Mouse (Mus musculus): Measurements from ENCODE around the gene Mutyh. TPM values are rescaled to one million over a fixed set of nuclear protein-coding genes. Genes with fewer than 3 reads are reported as not detected.
A peak's percentile ranks its signal among the peaks of the same experiment; 100 is the strongest.

The Mutyh gene
- polyA plus RNA-seq (2014; fragmentation: Nextera tagmentation; extraction: Ambion mirVana) = 20.3 and 20.9 TPM in 2 replicates

GRCm38 (mm10) chr4:116807197-116808129 is at the start of gene Mutyh, which contains the start of gene Toe1:
Mutyh (plus strand) TSS chr4:116807723.
Toe1 (minus strand) TSS chr4:116807640.
- no peaks in the 10 kb centered on the region for H3K27me3 ChIP-seq (ENCODE audit: control insufficient read depth, insufficient read depth, low read length)
- ATAC-seq (replicated peaks; ENCODE audit: low FRiP score) (peak; percentile 97), DNase-seq (ENCODE audit: low spot score) (peak; percentile 99)
- H3K27ac ChIP-seq (ENCODE audit: low read depth, low read length) = peak within 1 kb of the TSS; percentile 72
- peaks cover 3% of the 10 kb centered on the region; the same call in 1 of the 2 replicates for H3K36me3 ChIP-seq (ENCODE audit: control insufficient read depth, insufficient read depth, low read length)
- H3K4me2 ChIP-seq (ENCODE audit: low read depth, low read length, severe bottlenecking) = peak within 1 kb of the TSS; percentile 61
- WGBS = under 1% methylated on average over 58 of the region's 58 CpGs
- H3K9me3 ChIP-seq (ENCODE audit: control insufficient read depth, low read length) = no peaks in the 10 kb centered on the region
- H3K9ac ChIP-seq (ENCODE audit: low read length) = peak within 1 kb of the TSS; percentile 50
- peaks cover 3% of the 10 kb centered on the region; the same call in 1 of the 2 replicates for H3K4me1 ChIP-seq (replicated peaks; ENCODE audit: control insufficient read depth, insufficient read depth, low read length)
- peak within 1 kb of the TSS; percentile 39 for H3K4me3 ChIP-seq (ENCODE audit: low read depth, low read length)

GRCm38 (mm10) chr4:116761914-116762313 is 45.6 kb upstream of the Mutyh start:
- Histone ChIP-seq H3K4me1 (replicated peaks; ENCODE audit: control insufficient read depth, insufficient read depth, low read length) (no peaks in the 10 kb centered on the region), H3K9me3 (ENCODE audit: control insufficient read depth, low read length) (no peaks in the 10 kb centered on the region), H3K9ac (ENCODE audit: low read length) (no peak overlapping the region), H3K4me2 (ENCODE audit: low read depth, low read length, severe bottlenecking) (no peak overlapping the region), H3K36me3 (ENCODE audit: control insufficient read depth, insufficient read depth, low read length) (no peaks in the 10 kb centered on the region), H3K27ac (ENCODE audit: low read depth, low read length) (no peak overlapping the region), H3K27me3 (ENCODE audit: control insufficient read depth, insufficient read depth, low read length) (no peaks in the 10 kb centered on the region), H3K4me3 (ENCODE audit: low read depth, low read length) (no peak overlapping the region)
- WGBS = 92% methylated on average over 2 of the region's 2 CpGs
- ATAC-seq (replicated peaks; ENCODE audit: low FRiP score) = no peak
- DNase-seq (ENCODE audit: low spot score) = no peak

GRCm38 (mm10) chr4:116764001-116764400 is 43.5 kb upstream of the Mutyh start:
- no peaks in the 10 kb centered on the region for H3K36me3 ChIP-seq (ENCODE audit: control insufficient read depth, insufficient read depth, low read length)
- no peaks in the 10 kb centered on the region for H3K4me1 ChIP-seq (replicated peaks; ENCODE audit: control insufficient read depth, insufficient read depth, low read length)
- no peaks in the 10 kb centered on the region for H3K9me3 ChIP-seq (ENCODE audit: control insufficient read depth, low read length)
- H3K27me3 ChIP-seq (ENCODE audit: control insufficient read depth, insufficient read depth, low read length) = no peaks in the 10 kb centered on the region
- ATAC-seq (replicated peaks; ENCODE audit: low FRiP score) (no peak), DNase-seq (ENCODE audit: low spot score) (no peak)
- no peak overlapping the region for H3K9ac ChIP-seq (ENCODE audit: low read length)
- no peak overlapping the region for H3K27ac ChIP-seq (ENCODE audit: low read depth, low read length)
- H3K4me3 ChIP-seq (ENCODE audit: low read depth, low read length) = no peak overlapping the region
- WGBS = 88% methylated on average over 5 of the region's 5 CpGs
- H3K4me2 ChIP-seq (ENCODE audit: low read depth, low read length, severe bottlenecking) = no peak overlapping the region

GRCm38 (mm10) chr4:116768510-116768909 is 39.0 kb upstream of the Mutyh start:
- H3K36me3 ChIP-seq (ENCODE audit: control insufficient read depth, insufficient read depth, low read length) = no peaks in the 10 kb centered on the region
- ATAC-seq (replicated peaks; ENCODE audit: low FRiP score) = no peak
- WGBS = 87% methylated on average over 5 of the region's 5 CpGs

GRCm38 (mm10) chr4:116769060-116769459 is 38.5 kb upstream of the Mutyh start:
- no peak overlapping the region for H3K4me3 ChIP-seq (ENCODE audit: low read depth, low read length)
- no peaks in the 10 kb centered on the region for H3K27me3 ChIP-seq (ENCODE audit: control insufficient read depth, insufficient read depth, low read length)
- H3K27ac ChIP-seq (ENCODE audit: low read depth, low read length) = no peak overlapping the region
- H3K4me2 ChIP-seq (ENCODE audit: low read depth, low read length, severe bottlenecking) = no peak overlapping the region
- ATAC-seq (replicated peaks; ENCODE audit: low FRiP score) (no peak), DNase-seq (ENCODE audit: low spot score) (no peak)
- H3K4me1 ChIP-seq (replicated peaks; ENCODE audit: control insufficient read depth, insufficient read depth, low read length) = no peaks in the 10 kb centered on the region
- H3K9ac ChIP-seq (ENCODE audit: low read length) = no peak overlapping the region
- H3K36me3 ChIP-seq (ENCODE audit: control insufficient read depth, insufficient read depth, low read length) = no peaks in the 10 kb centered on the region
- no peaks in the 10 kb centered on the region for H3K9me3 ChIP-seq (ENCODE audit: control insufficient read depth, low read length)

More at GRCm38 (mm10) chr4:116768510-116768909, 39.0 kb upstream of the Mutyh start:
- no peaks in the 10 kb centered on the region for H3K27me3 ChIP-seq (ENCODE audit: control insufficient read depth, insufficient read depth, low read length)
- no peak for DNase-seq (ENCODE audit: low spot score)
- no peaks in the 10 kb centered on the region for H3K4me1 ChIP-seq (replicated peaks; ENCODE audit: control insufficient read depth, insufficient read depth, low read length)
- no peak overlapping the region for H3K4me3 ChIP-seq (ENCODE audit: low read depth, low read length)
- no peak overlapping the region for H3K27ac ChIP-seq (ENCODE audit: low read depth, low read length)
- H3K9me3 ChIP-seq (ENCODE audit: control insufficient read depth, low read length) = no peaks in the 10 kb centered on the region
- no peak overlapping the region for H3K9ac ChIP-seq (ENCODE audit: low read length)
- H3K4me2 ChIP-seq (ENCODE audit: low read depth, low read length, severe bottlenecking) = no peak overlapping the region

GRCm38 (mm10) chr4:116776391-116776790 is 31.1 kb upstream of the Mutyh start:
- 91% methylated on average over 5 of the region's 5 CpGs for WGBS
- no peak for DNase-seq (ENCODE audit: low spot score)
- Histone ChIP-seq H3K4me2 (ENCODE audit: low read depth, low read length, severe bottlenecking) (no peak overlapping the region), H3K4me1 (replicated peaks; ENCODE audit: control insufficient read depth, insufficient read depth, low read length) (no peaks in the 10 kb centered on the region), H3K27me3 (ENCODE audit: control insufficient read depth, insufficient read depth, low read length) (no peaks in the 10 kb centered on the region), H3K36me3 (ENCODE audit: control insufficient read depth, insufficient read depth, low read length) (no peaks in the 10 kb centered on the region), H3K4me3 (ENCODE audit: low read depth, low read length) (no peak overlapping the region), H3K9ac (ENCODE audit: low read length) (no peak overlapping the region), H3K9me3 (ENCODE audit: control insufficient read depth, low read length) (no peaks in the 10 kb centered on the region), H3K27ac (ENCODE audit: low read depth, low read length) (no peak overlapping the region)
- ATAC-seq (replicated peaks; ENCODE audit: low FRiP score) = no peak

GRCm38 (mm10) chr4:116777079-116777478 is 30.4 kb upstream of the Mutyh start:
- no peak overlapping the region for H3K4me2 ChIP-seq (ENCODE audit: low read depth, low read length, severe bottlenecking)
- H3K4me3 ChIP-seq (ENCODE audit: low read depth, low read length) = no peak overlapping the region
- ATAC-seq (replicated peaks; ENCODE audit: low FRiP score) = no peak
- no peaks in the 10 kb centered on the region for H3K9me3 ChIP-seq (ENCODE audit: control insufficient read depth, low read length)
- H3K36me3 ChIP-seq (ENCODE audit: control insufficient read depth, insufficient read depth, low read length) = no peaks in the 10 kb centered on the region
- peaks cover 1% of the 10 kb centered on the region for H3K4me1 ChIP-seq (replicated peaks; ENCODE audit: control insufficient read depth, insufficient read depth, low read length)
- WGBS = 91% methylated on average over 3 of the region's 3 CpGs
- no peak overlapping the region for H3K9ac ChIP-seq (ENCODE audit: low read length)
- no peaks in the 10 kb centered on the region for H3K27me3 ChIP-seq (ENCODE audit: control insufficient read depth, insufficient read depth, low read length)
- H3K27ac ChIP-seq (ENCODE audit: low read depth, low read length) = no peak overlapping the region
- DNase-seq (ENCODE audit: low spot score) = no peak

- peaks cover 7% of the 10 kb centered on the region for H3K4me1 ChIP-seq (replicated peaks; ENCODE audit: control insufficient read depth, insufficient read depth, low read length)
- no peak overlapping the region for H3K4me3 ChIP-seq (ENCODE audit: low read depth, low read length)
- ATAC-seq (replicated peaks; ENCODE audit: low FRiP score) (no peak), DNase-seq (ENCODE audit: low spot score) (no peak)
- WGBS = 78% methylated on average over 2 of the region's 2 CpGs
- H3K9me3 ChIP-seq (ENCODE audit: control insufficient read depth, low read length) = no peaks in the 10 kb centered on the region
- no peaks in the 10 kb centered on the region for H3K36me3 ChIP-seq (ENCODE audit: control insufficient read depth, insufficient read depth, low read length)
- no peak overlapping the region for H3K9ac ChIP-seq (ENCODE audit: low read length)
- no peaks in the 10 kb centered on the region for H3K27me3 ChIP-seq (ENCODE audit: control insufficient read depth, insufficient read depth, low read length)
- H3K4me2 ChIP-seq (ENCODE audit: low read depth, low read length, severe bottlenecking) = no peak overlapping the region
- H3K27ac ChIP-seq (ENCODE audit: low read depth, low read length) = no peak overlapping the region
Observed at GRCm38 (mm10) chr4:116780541-116780940, 27.0 kb upstream of the Mutyh start.

Measured in forebrain, embryonic 11.5 days (tissue).